29 mouse cellular contexts compared by ENCODE assay signal in genomic region chr13:60813722-60814121, GRCm38 (mm10). TPM values are rescaled to one million over a fixed set of nuclear protein-coding genes. Genes with fewer than 3 reads are reported as not detected.
"Had no signal": no experiment of that assay in that cellular context is flagged by ENCODE, and none has a peak within 500 bp of the region (broad histone marks: within the 10 kb centered on the region; RNA-seq: fewer than 3 reads in every experiment).

No protein-coding gene starts in this region.

- H3K27me3 ChIP-seq: midbrain, embryonic 12.5 days; midbrain, embryonic 15.5 days; neural tube, embryonic 12.5 days; neural tube, embryonic 15.5 days had no signal

- H3K9me3 ChIP-seq: midbrain, embryonic 12.5 days; midbrain, embryonic 15.5 days; neural tube, embryonic 12.5 days; neural tube, embryonic 15.5 days had no signal

- H3K27ac ChIP-seq: layer of hippocampus, adult 2 months; left cerebral cortex, adult 2 months; liver, embryonic 14.5 days; macrophage; midbrain, embryonic 12.5 days; midbrain, embryonic 15.5 days; neural tube, embryonic 12.5 days; neural tube, embryonic 15.5 days had no signal

- H3K4me1 ChIP-seq: midbrain, embryonic 12.5 days; midbrain, embryonic 15.5 days; neural tube, embryonic 12.5 days; neural tube, embryonic 15.5 days had no signal

- H3K36me3 ChIP-seq: midbrain, embryonic 12.5 days; midbrain, embryonic 15.5 days; neural tube, embryonic 12.5 days; neural tube, embryonic 15.5 days had no signal

- H3K4me2 ChIP-seq: liver, embryonic 11.5 days; lung, embryonic 14.5 days; midbrain, embryonic 12.5 days; midbrain, embryonic 15.5 days; neural tube, embryonic 12.5 days; neural tube, embryonic 15.5 days had no signal

- DNase-seq: kidney, adult 11 months; kidney, adult 9 months; kidney, postnatal 25 days; layer of hippocampus, adult 9-11 months; liver, postnatal 0 days; lung, embryonic 14.5 days; right cerebral cortex, adult 18-20 months; right cerebral cortex, postnatal 14 days; right cerebral cortex, postnatal 4 days; thymus, postnatal 25 days had no signal

- H3K4me3 ChIP-seq: layer of hippocampus, adult 2 months; left cerebral cortex, adult 2 months; midbrain, embryonic 12.5 days; midbrain, embryonic 15.5 days; neural tube, embryonic 12.5 days; neural tube, embryonic 15.5 days had no signal

- H3K9ac ChIP-seq: liver, embryonic 14.5 days; liver, postnatal 0 days; lung, embryonic 14.5 days; midbrain, embryonic 12.5 days; midbrain, embryonic 15.5 days; neural tube, embryonic 12.5 days; neural tube, embryonic 15.5 days had no signal

- ATAC-seq: liver, postnatal 0 days; midbrain, embryonic 15.5 days had no signal

RNA-seq across cellular contexts. Expression of gene Ctsll3, which starts 11.1 kb away (rescaled TPM):
- total RNA-seq: layer of hippocampus, adult 2 months; layer of hippocampus, postnatal 25 days; left cerebral cortex, adult 2 months; left cerebral cortex, postnatal 10 days; left cerebral cortex, postnatal 36 days; megakaryocyte, adult 5-6 weeks had no signal
- polyA plus RNA-seq: kidney, embryonic 16.5 days; large intestine, adult 2 months; limb, embryonic 11.5 days; liver, embryonic 11.5 days; liver, embryonic 14.5 days; liver, postnatal 0 days; lung, embryonic 14.5 days; macrophage; midbrain, embryonic 12.5 days; midbrain, embryonic 15.5 days; neural tube, embryonic 12.5 days; neural tube, embryonic 15.5 days; stomach, embryonic 14.5 days; thymus, postnatal 0 days had no signal

RNA-seq across cellular contexts. Expression of gene BC051665, which starts 27.6 kb away (rescaled TPM):
- total RNA-seq: layer of hippocampus, adult 2 months; layer of hippocampus, postnatal 25 days; left cerebral cortex, adult 2 months; left cerebral cortex, postnatal 10 days; left cerebral cortex, postnatal 36 days; megakaryocyte, adult 5-6 weeks had no signal
- polyA plus RNA-seq: kidney, embryonic 16.5 days; large intestine, adult 2 months; limb, embryonic 11.5 days; limb, embryonic 14.5 days; liver, embryonic 11.5 days; liver, embryonic 14.5 days; liver, postnatal 0 days; lung, embryonic 14.5 days; macrophage; midbrain, embryonic 12.5 days; midbrain, embryonic 15.5 days; neural tube, embryonic 12.5 days; neural tube, embryonic 15.5 days; stomach, embryonic 14.5 days; thymus, postnatal 0 days had no signal

RNA-seq across cellular contexts. Expression of gene 4930486L24Rik, which starts 50.6 kb away (rescaled TPM):
- total RNA-seq: layer of hippocampus, adult 2 months; layer of hippocampus, postnatal 25 days; left cerebral cortex, postnatal 10 days had no signal
- polyA plus RNA-seq: large intestine, adult 2 months; limb, embryonic 11.5 days; limb, embryonic 14.5 days; liver, postnatal 0 days; lung, embryonic 14.5 days; macrophage; neural tube, embryonic 12.5 days; neural tube, embryonic 15.5 days; stomach, embryonic 14.5 days had no signal
